Mouse (Mus musculus) hindbrain, postnatal 0 days (tissue): Measurements from ENCODE around the gene Aqp1. TPM values are rescaled to one million over a fixed set of nuclear protein-coding genes. Genes with fewer than 3 reads are reported as not detected.
A peak's percentile ranks its signal among the peaks of the same experiment; 100 is the strongest.

Experiments
- ATAC-seq: fragments of 200-750 bp; cut with Nextera tagmentation; 2 replicates; pipeline ENCODE4 v1.8.0; 2017; ENCODE audit warnings: mild to moderate bottlenecking, moderate TSS enrichment, moderate library complexity
- DNase-seq: peaks from one replicate; pipeline ENCODE4 v3.0.0-alpha.2; 2015; ENCODE audit warnings: low spot score
- H3K27ac ChIP-seq: fragments of 300-500 bp; sonication (generic); 2 replicates; pipeline ENCODE4 v1.5.1; 2014; ENCODE audit warnings: mild to moderate bottlenecking
- H3K27me3 ChIP-seq: fragments of 300-500 bp; sonication (generic); 2 replicates; pipeline ENCODE4 v1.6.1; 2014; ENCODE audit warnings: low read length, mixed read lengths; ENCODE audit not compliant: insufficient read depth
- H3K36me3 ChIP-seq: fragments of 300-500 bp; sonication (generic); 2 replicates; pipeline ENCODE4 v1.6.1; 2014; ENCODE audit warnings: low read length, mixed read lengths; ENCODE audit not compliant: insufficient read depth
- H3K4me1 ChIP-seq: fragments of 300-500 bp; sonication (generic); 2 replicates; pipeline ENCODE4 v1.6.1; 2014; ENCODE audit warnings: antibody characterized with exemption, low read length, mixed read lengths; ENCODE audit not compliant: insufficient read depth
- H3K4me2 ChIP-seq: fragments of 300-500 bp; sonication (generic); 2 replicates; pipeline ENCODE4 v1.6.1; 2014; ENCODE audit warnings: low read depth, mild to moderate bottlenecking, low read length, moderate library complexity, mixed read lengths
- H3K4me3 ChIP-seq: fragments of 300-500 bp; sonication (generic); 2 replicates; pipeline ENCODE4 v1.5.1; 2014; ENCODE audit warnings: low read length
- H3K9ac ChIP-seq: fragments of 300-500 bp; sonication (generic); replicated peaks from 2 replicates; pipeline ENCODE4 v1.6.1; 2014; ENCODE audit warnings: mild to moderate bottlenecking, low read length, moderate library complexity, mixed read lengths
- H3K9me3 ChIP-seq: fragments of 300-500 bp; sonication (generic); 2 replicates; pipeline ENCODE4 v1.6.1; 2016; ENCODE audit warnings: low read length, mixed read lengths
- CTCF ChIP-seq: IDR thresholded peaks from 2 replicates; pipeline ENCODE4 v1.5.1; 2016; ENCODE audit warnings: antibody characterized with exemption, control low read depth, low read depth
- WGBS: fragments of 180-500 bp; shearing (Covaris S2); extraction: QIAGEN DNeasy Blood & Tissue Kit; methylation state at CpG from one replicate; pipeline ENCODE4 v1.1.7; 2014; 5-methylcytosine and 5-hydroxymethylcytosine counted together
- microRNA-seq, 2 experiments: library from miRNA; unstranded; fragments of <30 nt; microRNA quantifications; one replicate each; pipeline ENCODE4; 2016
- polyA plus RNA-seq: library from polyadenylated mRNA; unstranded; fragments of >200 nt; fragmentation: Nextera tagmentation; extraction: Ambion mirVana; gene quantifications from 2 replicates; pipeline ENCODE4 v1.2.1, GENCODE M21; 2015
- total RNA-seq: library from RNA; depleted of rRNA; stranded (reverse); fragments of >200 nt; gene quantifications from 2 replicates; pipeline ENCODE4 v1.2.3, GENCODE M21; 2014; rRNA removed

Gene Aqp1
- total and polyA plus RNA-seq, 2 experiments from 2014 or later: 19.5 to 32.6 TPM

DNA sequence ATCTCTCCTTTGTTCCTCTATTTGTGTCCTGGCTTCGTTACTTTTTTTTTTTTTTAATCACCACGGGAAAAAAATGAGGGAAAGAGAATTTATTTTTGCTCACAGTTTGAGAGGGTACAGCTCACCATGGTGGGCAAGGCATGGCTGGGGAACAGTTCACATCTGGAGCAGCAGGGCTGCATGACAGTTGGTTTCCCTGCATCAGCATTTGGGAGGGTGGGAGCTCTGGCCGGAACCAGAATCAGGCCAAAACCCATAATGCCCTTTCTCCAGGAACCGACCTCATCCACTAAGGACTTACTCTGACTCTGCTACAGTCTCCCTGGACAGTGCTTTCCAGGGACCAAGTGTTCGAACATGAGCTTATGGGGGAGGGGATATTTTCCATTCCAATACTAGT, 53.1 kb downstream of the Aqp1 start:
- Histone ChIP-seq H3K9ac (no peak overlapping the region), H3K4me3 (no peak overlapping the region), H3K36me3 (no peaks in the 10 kb centered on the region), H3K4me2 (no peak overlapping the region), H3K27me3 (no peaks in the 10 kb centered on the region), H3K4me1 (0 out of 2 replicates have a peak, but pooled peaks cover 4% of the 10 kb centered on the region), H3K9me3 (no peaks in the 10 kb centered on the region), H3K27ac (no peak overlapping the region)
- ATAC-seq: no peak
- DNase-seq: no peak
- 67% methylated on average over 5 of the region's 5 CpGs for WGBS
- TF ChIP-seq CTCF: no peak

DNA sequence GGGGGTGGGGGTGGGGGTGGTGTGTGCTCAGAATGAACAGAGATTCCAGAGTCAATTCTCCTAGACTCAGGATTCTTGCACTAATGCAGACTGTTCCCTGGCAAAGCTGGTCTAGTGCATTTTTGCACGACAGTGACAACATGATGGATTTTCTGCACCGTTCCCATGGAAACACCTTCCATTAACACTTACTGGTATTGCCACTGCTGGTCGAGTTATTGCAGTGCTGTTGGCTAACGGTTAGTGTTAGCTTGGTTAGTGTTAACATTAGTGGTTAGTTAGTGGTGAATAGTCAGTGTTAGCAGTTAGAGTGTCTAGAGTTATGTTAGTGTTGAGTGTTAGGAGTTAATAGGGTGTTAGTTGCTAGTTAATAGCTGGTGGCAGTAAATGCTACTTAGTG, 55.6 kb downstream of the Aqp1 start:
- no peak overlapping the region for H3K4me3 ChIP-seq
- peaks cover 20% of the 10 kb centered on the region for H3K4me1 ChIP-seq
- H3K27me3 ChIP-seq: no peaks in the 10 kb centered on the region
- H3K9ac ChIP-seq: no peak overlapping the region
- TF ChIP-seq CTCF: no peak
- H3K4me2 ChIP-seq: no peak overlapping the region
- H3K27ac ChIP-seq: no peak overlapping the region
- no peaks in the 10 kb centered on the region for H3K9me3 ChIP-seq
- ATAC-seq: peak; percentile 30; the same call in 1 of the 2 replicates
- no peaks in the 10 kb centered on the region for H3K36me3 ChIP-seq
- 21% methylated on average over 4 of the region's 4 CpGs for WGBS
- peak; percentile 86 for DNase-seq

DNA sequence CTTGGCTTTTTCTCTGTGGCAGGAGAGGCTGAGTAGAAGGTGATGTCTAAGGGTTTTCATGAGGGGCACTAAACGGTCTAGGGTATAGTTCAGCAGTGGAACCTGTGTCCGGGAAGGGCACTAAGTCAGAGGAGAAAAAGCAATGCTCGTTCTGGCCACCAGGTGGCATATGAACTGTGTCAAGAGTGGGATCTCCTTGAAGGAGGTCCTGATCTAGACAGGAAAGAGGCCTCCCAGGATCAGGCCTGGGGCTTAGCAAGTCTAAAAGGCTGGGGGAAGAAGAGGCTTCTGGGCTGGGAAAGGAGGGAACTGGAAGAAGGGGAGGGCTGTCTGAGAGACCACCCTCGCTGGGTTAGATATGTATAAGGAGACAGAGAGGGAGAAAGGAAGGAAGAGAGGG, 56.2 kb downstream of the Aqp1 start:
- peak; percentile 92 for TF ChIP-seq CTCF
- peaks cover 26% of the 10 kb centered on the region for H3K4me1 ChIP-seq
- H3K9me3 ChIP-seq: no peaks in the 10 kb centered on the region
- DNase-seq: peak; percentile 93
- H3K4me3 ChIP-seq: no peak overlapping the region
- H3K9ac ChIP-seq: no peak overlapping the region
- no peaks in the 10 kb centered on the region for H3K36me3 ChIP-seq
- H3K27ac ChIP-seq: no peak overlapping the region
- no peaks in the 10 kb centered on the region for H3K27me3 ChIP-seq
- peak; percentile 43; the same call in 1 of the 2 replicates for ATAC-seq
- WGBS: 5% methylated on average over 4 of the region's 4 CpGs
- no peak overlapping the region for H3K4me2 ChIP-seq

DNA sequence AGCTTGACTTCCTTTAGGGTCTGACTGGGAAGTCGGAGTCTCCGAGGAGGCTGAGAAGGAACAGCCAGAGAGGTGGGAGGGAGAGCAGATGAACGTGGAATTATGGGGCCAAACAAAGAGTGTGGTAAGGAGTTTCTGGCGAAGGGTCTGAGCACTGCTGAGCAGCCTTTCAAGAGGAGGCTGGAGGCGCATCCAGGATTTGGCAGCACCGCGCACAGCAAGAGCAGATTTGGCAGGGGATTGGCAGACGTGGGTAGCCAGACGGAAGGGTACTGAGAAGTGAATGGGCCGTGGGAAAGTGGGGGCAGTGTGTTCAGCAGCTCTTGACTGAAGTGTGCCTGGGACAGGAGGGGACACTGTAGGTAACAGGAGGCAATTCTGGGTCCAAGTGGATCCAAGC, 58.6 kb downstream of the Aqp1 start:
- ATAC-seq (peak; percentile 35), DNase-seq (peak; percentile 86)
- TF ChIP-seq CTCF: no peak
- Histone ChIP-seq H3K9me3 (no peaks in the 10 kb centered on the region), H3K9ac (no peak overlapping the region), H3K27ac (peak overlapping the region; percentile 7; the same call in 1 of the 2 replicates), H3K4me2 (no peak overlapping the region), H3K4me1 (peaks cover 36% of the 10 kb centered on the region), H3K36me3 (no peaks in the 10 kb centered on the region), H3K27me3 (no peaks in the 10 kb centered on the region), H3K4me3 (no peak overlapping the region)
- WGBS: 41% methylated on average over 10 of the region's 10 CpGs

DNA sequence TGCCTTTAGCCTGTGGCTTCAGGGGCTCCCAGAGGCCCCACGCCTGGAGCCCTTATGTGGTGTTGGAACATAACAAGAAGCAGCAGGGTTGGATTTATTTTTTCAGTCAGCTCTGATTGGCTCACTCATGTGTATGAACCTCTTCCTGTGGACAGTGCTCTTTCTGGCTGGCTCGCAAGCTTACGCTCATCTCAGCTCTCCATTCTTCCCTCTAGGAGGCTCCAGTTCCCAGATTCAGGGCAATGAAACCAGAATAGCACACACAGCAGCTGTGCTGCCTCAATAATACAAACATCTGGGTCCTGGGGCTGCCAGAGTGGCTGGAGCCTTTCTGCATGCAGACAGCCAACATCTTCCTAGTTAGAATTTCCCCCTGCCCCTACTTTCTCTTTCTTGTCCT, 59.9 kb downstream of the Aqp1 start:
- Histone ChIP-seq H3K4me1 (peaks cover 38% of the 10 kb centered on the region), H3K4me2 (no peak overlapping the region), H3K27ac (peak overlapping the region; percentile 65), H3K36me3 (no peaks in the 10 kb centered on the region), H3K27me3 (no peaks in the 10 kb centered on the region), H3K4me3 (no peak overlapping the region), H3K9ac (no peak overlapping the region), H3K9me3 (no peaks in the 10 kb centered on the region)
- peak; percentile 78 for DNase-seq
- WGBS: 24% methylated on average over 3 of the region's 3 CpGs
- peak; percentile 58 for TF ChIP-seq CTCF
- peak; percentile 65 for ATAC-seq

DNA sequence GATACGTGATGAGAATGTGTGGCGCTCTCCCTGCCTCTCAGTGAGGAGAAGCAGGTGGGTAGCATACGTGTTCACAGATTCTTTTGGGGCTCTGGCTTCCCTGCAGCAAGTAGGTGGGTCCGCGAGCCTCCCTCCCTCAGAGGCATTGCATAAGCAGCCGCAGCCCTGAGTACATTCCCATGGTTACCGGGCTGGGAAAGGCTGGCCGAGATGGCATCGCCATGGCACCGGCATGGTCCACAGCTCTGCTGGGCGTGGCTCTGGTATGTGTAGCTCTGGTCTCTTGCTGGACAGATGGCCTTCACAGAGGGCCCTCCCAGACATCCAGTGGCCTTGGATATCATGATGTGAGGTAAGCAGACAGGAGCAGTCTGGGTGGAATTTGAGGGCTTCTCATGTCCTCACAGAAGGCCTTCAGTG, 60.4 kb downstream of the Aqp1 start:
- WGBS: 26% methylated on average over 11 of the region's 11 CpGs
- H3K9me3 ChIP-seq: no peaks in the 10 kb centered on the region
- ATAC-seq: peak; percentile 86
- no peak overlapping the region for H3K9ac ChIP-seq
- TF ChIP-seq CTCF: no peak
- peak overlapping the region; percentile 65 for H3K27ac ChIP-seq
- H3K27me3 ChIP-seq: no peaks in the 10 kb centered on the region
- no peak overlapping the region for H3K4me2 ChIP-seq
- H3K4me3 ChIP-seq: no peak overlapping the region
- peak; percentile 88 for DNase-seq
- no peaks in the 10 kb centered on the region for H3K36me3 ChIP-seq
- H3K4me1 ChIP-seq: peaks cover 36% of the 10 kb centered on the region

Small RNA genes within 50 kb of the gene (microRNA-seq; reads per million reads assigned to microRNA genes)
- 0 reads per million in 2 experiments for gene Gm25458

Other genes starting within 250 kb of the Aqp1 start
- 1.4 and 3.0 TPM in 2 replicates for gene Crhr2, start 203.4 kb upstream of the Aqp1 start, total RNA-seq
- 1.5 and 1.8 TPM in 2 replicates for gene Crhr2, start 203.4 kb upstream of the Aqp1 start, polyA plus RNA-seq
- 0.52 TPM in 1 of 2 replicates, not detected in the other for gene Inmt, start 161.4 kb upstream of the Aqp1 start, total RNA-seq
- gene Inmt, start 161.4 kb upstream of the Aqp1 start, polyA plus RNA-seq: not detected in 2 replicates
- 10.4 and 11.7 TPM in 2 replicates for gene Mindy4, start 133.0 kb upstream of the Aqp1 start, total RNA-seq
- 8.2 and 8.4 TPM in 2 replicates for gene Mindy4, start 133.0 kb upstream of the Aqp1 start, polyA plus RNA-seq
- not detected in 2 replicates for gene Ghrhr, start 39.9 kb downstream of the Aqp1 start, total RNA-seq
- gene Ghrhr, start 39.9 kb downstream of the Aqp1 start, polyA plus RNA-seq: not detected in 2 replicates
- 236 and 269 TPM in 2 replicates for gene Adcyap1r1, start 115.5 kb downstream of the Aqp1 start, total RNA-seq
- gene Adcyap1r1, start 115.5 kb downstream of the Aqp1 start, polyA plus RNA-seq: 67.1 and 72.2 TPM in 2 replicates